Mouse (Mus musculus) hindbrain, postnatal 0 days (tissue): ENCODE results near the gene Fbxw8. TPM values are rescaled to one million over a fixed set of nuclear protein-coding genes. Genes with fewer than 3 reads are reported as not detected.

Source experiments
- ATAC-seq: fragments of 200-750 bp; cut with Nextera tagmentation; 2 replicates; pipeline ENCODE4 v1.8.0; 2017; ENCODE audit warnings: mild to moderate bottlenecking, moderate TSS enrichment, moderate library complexity
- DNase-seq: peaks from one replicate; pipeline ENCODE4 v3.0.0-alpha.2; 2015; ENCODE audit warnings: low spot score
- H3K27ac ChIP-seq: fragments of 300-500 bp; sonication (generic); 2 replicates; pipeline ENCODE4 v1.5.1; 2014; ENCODE audit warnings: mild to moderate bottlenecking
- H3K27me3 ChIP-seq: fragments of 300-500 bp; sonication (generic); 2 replicates; pipeline ENCODE4 v1.6.1; 2014; ENCODE audit warnings: low read length, mixed read lengths; ENCODE audit not compliant: insufficient read depth
- H3K36me3 ChIP-seq: fragments of 300-500 bp; sonication (generic); 2 replicates; pipeline ENCODE4 v1.6.1; 2014; ENCODE audit warnings: low read length, mixed read lengths; ENCODE audit not compliant: insufficient read depth
- H3K4me1 ChIP-seq: fragments of 300-500 bp; sonication (generic); 2 replicates; pipeline ENCODE4 v1.6.1; 2014; ENCODE audit warnings: antibody characterized with exemption, low read length, mixed read lengths; ENCODE audit not compliant: insufficient read depth
- H3K4me2 ChIP-seq: fragments of 300-500 bp; sonication (generic); 2 replicates; pipeline ENCODE4 v1.6.1; 2014; ENCODE audit warnings: low read depth, mild to moderate bottlenecking, low read length, moderate library complexity, mixed read lengths
- H3K4me3 ChIP-seq: fragments of 300-500 bp; sonication (generic); 2 replicates; pipeline ENCODE4 v1.5.1; 2014; ENCODE audit warnings: low read length
- H3K9ac ChIP-seq: fragments of 300-500 bp; sonication (generic); replicated peaks from 2 replicates; pipeline ENCODE4 v1.6.1; 2014; ENCODE audit warnings: mild to moderate bottlenecking, low read length, moderate library complexity, mixed read lengths
- H3K9me3 ChIP-seq: fragments of 300-500 bp; sonication (generic); 2 replicates; pipeline ENCODE4 v1.6.1; 2016; ENCODE audit warnings: low read length, mixed read lengths
- CTCF ChIP-seq: IDR thresholded peaks from 2 replicates; pipeline ENCODE4 v1.5.1; 2016; ENCODE audit warnings: antibody characterized with exemption, control low read depth, low read depth
- WGBS: fragments of 180-500 bp; shearing (Covaris S2); extraction: QIAGEN DNeasy Blood & Tissue Kit; methylation state at CpG from one replicate; pipeline ENCODE4 v1.1.7; 2014; 5-methylcytosine and 5-hydroxymethylcytosine counted together
- polyA plus RNA-seq: library from polyadenylated mRNA; unstranded; fragments of >200 nt; fragmentation: Nextera tagmentation; extraction: Ambion mirVana; gene quantifications from 2 replicates; pipeline ENCODE4 v1.2.1, GENCODE M21; 2015
- total RNA-seq: library from RNA; depleted of rRNA; stranded (reverse); fragments of >200 nt; gene quantifications from 2 replicates; pipeline ENCODE4 v1.2.3, GENCODE M21; 2014; rRNA removed

Gene Fbxw8
- total RNA-seq, result 57.5 and 58.0 TPM in 2 replicates
- polyA plus RNA-seq, result 18.0 and 18.2 TPM in 2 replicates

DNA sequence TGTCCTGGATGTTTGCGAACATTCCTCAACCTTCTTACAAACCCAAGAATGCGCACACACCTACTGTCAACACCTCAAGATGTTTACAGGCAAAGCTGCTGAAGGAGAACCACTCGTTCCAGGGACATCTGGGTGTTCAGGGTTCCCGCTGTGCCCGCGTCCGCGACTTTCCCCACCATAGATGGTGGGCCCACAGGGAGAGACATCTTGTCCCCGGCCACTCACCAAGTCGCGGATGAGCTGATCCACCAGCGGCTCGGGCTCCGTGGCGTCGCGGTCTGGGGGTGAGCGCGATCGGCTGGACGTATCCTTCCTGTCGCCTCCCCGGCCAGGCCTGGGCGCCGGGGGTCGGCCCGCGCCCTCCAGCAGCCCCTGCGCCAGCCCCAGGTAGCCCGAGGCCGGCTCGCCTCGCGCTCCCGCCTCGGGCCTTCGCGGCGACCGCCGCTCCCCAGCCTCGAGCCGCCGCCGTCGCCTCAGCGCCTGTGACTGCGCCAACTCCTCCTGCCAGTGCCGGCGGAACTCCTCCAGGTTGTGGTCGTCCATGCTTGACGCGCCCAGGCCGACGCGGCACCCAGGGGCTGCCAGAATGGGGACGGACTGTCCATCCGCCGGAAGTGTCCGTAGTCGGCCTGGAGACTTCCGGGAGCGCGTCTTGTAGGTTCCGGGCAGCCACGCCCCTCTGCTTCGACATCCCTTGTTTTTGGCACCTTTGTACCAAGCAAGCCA, at the start of gene Fbxw8:
Fbxw8 (minus strand) TSS at position 626 of the 726 bp plus-strand sequence.
- DNase-seq (peak; percentile 96), ATAC-seq (peak; percentile 93)
- WGBS, result 1% methylated on average over 67 of the region's 67 CpGs
- H3K4me3 ChIP-seq, result peak within 1 kb of the TSS; percentile 97
- H3K9ac ChIP-seq, result peak within 1 kb of the TSS; percentile 90
- H3K4me1 ChIP-seq, result peaks cover 9% of the 10 kb centered on the region
- H3K27ac ChIP-seq, result peak within 1 kb of the TSS; percentile 71
- peak within 1 kb of the TSS; percentile 80 for H3K4me2 ChIP-seq
- H3K36me3 ChIP-seq, result no peaks in the 10 kb centered on the region
- H3K27me3 ChIP-seq, result no peaks in the 10 kb centered on the region
- H3K9me3 ChIP-seq, result no peaks in the 10 kb centered on the region
- TF ChIP-seq CTCF, result no peak

- ATAC-seq (no peak), DNase-seq (no peak)
- TF ChIP-seq CTCF, result no peak
- H3K9me3 ChIP-seq, result no peaks in the 10 kb centered on the region
- H3K36me3 ChIP-seq, result peaks cover 22% of the 10 kb centered on the region; the same call in 1 of the 2 replicates
- H3K9ac ChIP-seq, result no peak overlapping the region
- WGBS, result 60% methylated on average over 16 of the region's 16 CpGs
- H3K4me3 ChIP-seq, result no peak overlapping the region
- no peak overlapping the region for H3K27ac ChIP-seq
- H3K27me3 ChIP-seq, result no peaks in the 10 kb centered on the region
- H3K4me2 ChIP-seq, result no peak overlapping the region
- peaks cover 3% of the 10 kb centered on the region; the same call in 1 of the 2 replicates for H3K4me1 ChIP-seq
Observed at GRCm38 (mm10) chr5:118204675-118205440, 49.6 kb upstream of the Fbxw8 start.

DNA sequence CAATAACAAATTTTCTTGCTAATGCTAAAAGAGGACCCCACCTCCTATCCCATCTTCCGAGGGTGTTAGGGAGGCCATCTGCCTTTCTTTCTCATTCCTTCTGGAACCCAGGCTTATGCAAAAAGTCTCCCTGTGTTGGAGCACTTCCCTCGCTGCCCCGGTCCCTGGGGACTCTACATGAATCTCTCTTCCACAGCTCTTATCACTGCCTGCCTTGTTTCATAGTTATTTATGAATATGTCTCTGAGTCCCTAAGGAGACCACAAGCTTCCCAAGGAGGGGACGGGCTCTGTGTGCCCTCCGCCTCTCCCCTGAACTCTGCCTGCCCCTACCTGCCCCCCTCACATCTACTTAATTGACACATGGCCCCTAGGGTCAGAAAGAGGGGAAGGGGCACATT, 44.4 kb upstream of the Fbxw8 start:
- Histone ChIP-seq H3K4me2 (no peak overlapping the region), H3K4me1 (no peaks in the 10 kb centered on the region), H3K27me3 (no peaks in the 10 kb centered on the region), H3K4me3 (no peak overlapping the region), H3K36me3 (peaks cover 19% of the 10 kb centered on the region; the same call in 1 of the 2 replicates), H3K27ac (no peak overlapping the region), H3K9me3 (no peaks in the 10 kb centered on the region), H3K9ac (no peak overlapping the region)
- ATAC-seq, result no peak
- WGBS, result 76% methylated on average over 5 of the region's 5 CpGs
- no peak for DNase-seq
- no peak for TF ChIP-seq CTCF

- H3K4me1 ChIP-seq, result no peaks in the 10 kb centered on the region; the same call in 1 of the 2 replicates
- no peak overlapping the region for H3K9ac ChIP-seq
- DNase-seq (no peak), ATAC-seq (no peak)
- no peak overlapping the region for H3K4me3 ChIP-seq
- no peak for TF ChIP-seq CTCF
- no peaks in the 10 kb centered on the region for H3K27me3 ChIP-seq
- no peak overlapping the region for H3K4me2 ChIP-seq
- no peaks in the 10 kb centered on the region for H3K9me3 ChIP-seq
- peaks cover 16% of the 10 kb centered on the region; the same call in 1 of the 2 replicates for H3K36me3 ChIP-seq
- WGBS, result 70% methylated on average over 13 of the region's 13 CpGs
- H3K27ac ChIP-seq, result peak overlapping the region; percentile 0; the same call in 1 of the 2 replicates
Observed at GRCm38 (mm10) chr5:118197421-118197820, 42.2 kb upstream of the Fbxw8 start.

- Histone ChIP-seq H3K27me3 (no peaks in the 10 kb centered on the region), H3K9ac (no peak overlapping the region), H3K4me3 (no peak overlapping the region), H3K4me2 (0 out of 2 replicates have a peak overlapping the region, but pooled peaks have one; percentile 1), H3K36me3 (no peaks in the 10 kb centered on the region), H3K4me1 (peaks cover 11% of the 10 kb centered on the region; the same call in 1 of the 2 replicates), H3K9me3 (no peaks in the 10 kb centered on the region), H3K27ac (no peak overlapping the region)
- ATAC-seq (peak; percentile 33), DNase-seq (peak; percentile 53)
- TF ChIP-seq CTCF, result no peak
- 18% methylated on average over 18 of the region's 18 CpGs for WGBS
Observed at GRCm38 (mm10) chr5:118192221-118192620, 37.0 kb upstream of the Fbxw8 start.

DNA sequence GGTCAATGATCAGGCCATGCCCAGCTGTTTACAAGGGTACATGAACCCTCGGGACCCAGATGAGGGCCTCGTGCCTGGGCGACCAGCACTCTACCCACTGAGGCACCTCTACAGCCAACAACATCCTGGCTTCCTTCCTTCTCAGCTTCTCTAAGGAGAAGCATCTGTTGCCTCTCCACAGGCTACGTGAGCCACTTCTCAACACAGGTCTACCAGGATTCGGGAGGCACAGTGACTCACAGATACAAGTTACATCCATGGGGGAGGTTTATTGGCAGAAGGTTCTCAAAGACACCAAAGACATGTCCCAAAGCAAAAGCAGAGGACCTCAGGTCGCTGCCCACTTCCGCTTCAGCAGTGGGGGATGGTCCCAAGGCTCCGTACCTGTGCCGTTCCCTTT, 35.2 kb upstream of the Fbxw8 start:
- no peak for ATAC-seq
- no peak overlapping the region for H3K27ac ChIP-seq
- 83% methylated on average over 9 of the region's 9 CpGs for WGBS
- H3K4me1 ChIP-seq, result peaks cover 11% of the 10 kb centered on the region; the same call in 1 of the 2 replicates
- no peak overlapping the region for H3K4me2 ChIP-seq
- H3K9me3 ChIP-seq, result no peaks in the 10 kb centered on the region
- no peak overlapping the region for H3K9ac ChIP-seq
- no peaks in the 10 kb centered on the region for H3K36me3 ChIP-seq
- no peak overlapping the region for H3K4me3 ChIP-seq
- no peak for TF ChIP-seq CTCF
- no peaks in the 10 kb centered on the region for H3K27me3 ChIP-seq
- DNase-seq, result no peak
